Mouse (Mus musculus) MEL-GATA-1-ER (cell line): Measurements from ENCODE around the gene Gm42878.
A peak's percentile ranks its signal among the peaks of the same experiment; 100 is the strongest.
"Not testable (repeated sequence)": the region's sequence is repeated elsewhere in the genome, so short reads cannot be mapped to it uniquely, and the experiment has no call there.

Experiments used
- DNase-seq: peaks from one replicate; pipeline ENCODE4 v3.0.0-alpha.2; 2012; ENCODE audit warnings: low read depth; ENCODE audit errors: extremely low read depth

Gene Gm42878

DNA sequence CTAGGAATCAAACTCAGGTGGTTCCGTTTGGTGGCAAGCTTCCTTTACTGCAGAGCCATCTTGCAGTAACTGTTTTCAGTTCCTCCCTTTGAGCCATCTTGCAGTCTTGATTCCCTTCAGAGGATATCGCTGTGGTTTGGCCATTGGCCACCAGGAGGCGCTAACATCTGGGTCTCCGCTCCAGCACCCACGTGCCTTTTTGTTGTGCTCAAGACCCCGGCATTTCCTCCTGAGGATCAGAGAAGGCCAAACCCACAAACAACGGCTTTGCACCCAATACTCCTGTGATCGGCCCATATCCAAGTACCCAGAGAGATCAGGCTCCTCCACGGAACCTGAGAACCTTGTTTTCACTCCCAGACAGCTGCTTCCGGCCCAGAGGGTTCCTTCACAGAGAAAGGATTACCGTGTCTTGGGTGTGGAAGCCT lies 19.2 kb upstream of the Gm42878 start:
- DNase-seq, result peak; percentile 77

DNA sequence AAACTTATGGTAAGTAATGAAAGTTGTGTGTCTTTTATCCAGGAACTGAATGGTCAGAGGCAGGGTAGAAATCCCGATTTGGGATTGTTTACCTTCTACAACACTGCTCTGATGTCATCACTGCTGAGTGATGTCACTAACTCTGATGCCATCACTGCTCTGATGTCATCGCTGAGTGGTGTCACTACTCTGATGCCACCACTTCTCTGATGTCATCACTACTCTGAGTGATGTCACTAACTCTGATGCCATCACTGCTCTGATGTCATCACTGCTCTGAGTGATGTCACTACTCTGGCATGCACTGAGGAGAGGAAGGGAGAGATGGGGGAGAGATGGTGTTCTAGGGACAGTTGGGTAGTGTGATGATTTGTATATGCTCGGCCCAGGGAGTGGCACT lies 17.2 kb upstream of the Gm42878 start:
- no peak for DNase-seq

- DNase-seq, result no peak
Measured at GRCm38 (mm10) chr5:121549196-121549595, 3.9 kb upstream of the Gm42878 start.

- no peak for DNase-seq
Measured at GRCm38 (mm10) chr5:121547084-121547483, 1.8 kb upstream of the Gm42878 start.

GRCm38 (mm10) chr5:121546530-121546895 lies 1.2 kb upstream of the Gm42878 start:
- peak; percentile 34 for DNase-seq

GRCm38 (mm10) chr5:121545793-121546529 lies 679 bp upstream of the Gm42878 start, which contains the start of gene Mapkapk5:
TSS of gene Mapkapk5 (minus strand) at chr5:121545905.
- DNase-seq, result peak; percentile 84

DNA sequence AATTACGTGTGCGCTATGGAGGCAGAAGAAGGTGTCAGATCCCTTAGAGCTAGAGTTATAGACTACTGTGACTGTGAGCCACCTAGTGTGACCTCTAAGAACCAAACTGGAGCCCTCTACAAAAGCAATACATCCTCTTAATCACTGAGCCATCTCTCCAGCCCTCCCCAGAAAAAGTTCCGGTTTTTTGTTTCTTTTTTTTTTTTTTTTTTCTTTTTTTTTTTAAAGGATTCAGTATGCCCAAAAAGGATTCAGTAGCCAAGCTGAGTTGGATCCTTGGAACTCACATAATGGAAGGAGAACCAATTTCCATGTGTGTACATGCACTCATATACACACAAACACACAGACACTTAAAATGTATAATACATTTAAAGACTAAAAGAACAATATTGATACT lies 1.9 kb downstream of the Gm42878 start:
- no peak for DNase-seq

DNA sequence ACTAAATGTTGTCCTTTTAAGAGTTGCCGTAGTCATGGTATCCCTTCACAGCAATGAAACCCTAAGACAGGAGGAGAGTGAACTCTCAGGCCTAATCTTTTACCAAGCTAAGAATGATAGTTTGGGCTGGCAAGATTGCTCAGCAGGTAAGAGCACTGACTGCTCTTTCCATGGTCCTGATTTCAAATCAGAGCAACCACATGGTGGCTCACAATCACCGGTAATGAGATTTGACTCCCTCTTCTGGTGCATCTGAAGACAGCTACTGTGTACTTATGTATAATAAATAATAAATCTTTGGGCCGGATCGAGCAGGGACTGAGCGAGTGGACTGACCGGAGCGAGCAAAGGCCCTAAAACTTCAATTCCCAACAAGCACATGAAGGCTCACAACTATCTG lies 4.0 kb downstream of the Gm42878 start:
- no peak for DNase-seq

GRCm38 (mm10) chr5:121540066-121540465 lies 5.2 kb downstream of the Gm42878 start:
- no peak for DNase-seq

GRCm38 (mm10) chr5:121537588-121537987 lies 7.7 kb downstream of the Gm42878 start:
- no peak for DNase-seq

DNA sequence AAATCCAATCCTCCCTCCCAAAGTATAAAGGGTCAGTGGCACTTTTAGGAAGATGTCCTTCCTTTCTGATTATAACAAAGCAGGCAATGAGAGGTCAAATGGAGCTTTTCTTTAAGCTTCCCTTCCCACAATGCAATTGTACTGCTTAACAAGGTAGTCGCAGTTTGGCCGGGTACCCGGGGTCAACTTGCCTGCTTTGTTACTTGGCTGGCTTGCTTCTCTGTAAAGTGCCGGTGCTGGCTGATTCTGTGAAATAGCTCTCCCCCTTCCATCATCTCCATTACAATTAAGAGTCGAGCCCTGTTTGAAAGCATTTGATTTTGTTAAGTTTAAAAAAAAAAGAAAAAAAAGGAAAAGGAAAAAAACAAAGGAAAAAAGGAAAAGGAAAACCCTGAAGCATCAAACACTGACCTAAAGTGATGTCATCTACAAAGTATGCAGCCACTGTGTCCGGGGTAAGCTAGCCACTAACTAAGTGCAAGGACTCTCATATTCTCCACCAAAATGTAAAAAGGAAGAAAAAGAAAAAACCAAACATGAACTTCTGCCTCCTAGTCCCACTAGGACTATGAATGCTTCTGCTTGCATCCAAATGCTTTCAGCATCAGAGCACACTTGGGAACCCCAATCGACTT lies 8.2 kb downstream of the Gm42878 start:
- no peak for DNase-seq

- no peak for DNase-seq
Measured at GRCm38 (mm10) chr5:121535116-121535515, 10.2 kb downstream of the Gm42878 start.

GRCm38 (mm10) chr5:121534521-121534920 lies 10.8 kb downstream of the Gm42878 start:
- no peak for DNase-seq

- DNase-seq, result no peak
Measured at GRCm38 (mm10) chr5:121526961-121527360, 18.3 kb downstream of the Gm42878 start.

DNA sequence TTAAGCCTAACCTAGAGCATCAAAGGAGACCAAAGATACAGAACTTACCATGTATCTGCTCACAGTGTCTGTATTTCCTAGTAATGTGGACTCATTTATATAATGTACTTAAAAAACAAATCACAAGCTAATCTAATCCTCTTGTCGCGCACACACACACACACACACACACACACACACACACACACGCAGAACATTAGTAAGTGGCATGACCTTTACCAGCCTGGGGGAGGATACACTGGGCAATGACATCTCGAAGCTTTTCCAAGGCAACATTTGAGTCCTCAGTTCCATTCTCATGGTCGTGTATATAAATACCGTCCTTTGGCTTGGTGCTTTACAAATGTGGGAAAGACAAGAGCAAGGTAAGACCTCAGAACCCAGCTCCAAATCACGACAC lies 18.8 kb downstream of the Gm42878 start:
- DNase-seq, result no peak

DNA sequence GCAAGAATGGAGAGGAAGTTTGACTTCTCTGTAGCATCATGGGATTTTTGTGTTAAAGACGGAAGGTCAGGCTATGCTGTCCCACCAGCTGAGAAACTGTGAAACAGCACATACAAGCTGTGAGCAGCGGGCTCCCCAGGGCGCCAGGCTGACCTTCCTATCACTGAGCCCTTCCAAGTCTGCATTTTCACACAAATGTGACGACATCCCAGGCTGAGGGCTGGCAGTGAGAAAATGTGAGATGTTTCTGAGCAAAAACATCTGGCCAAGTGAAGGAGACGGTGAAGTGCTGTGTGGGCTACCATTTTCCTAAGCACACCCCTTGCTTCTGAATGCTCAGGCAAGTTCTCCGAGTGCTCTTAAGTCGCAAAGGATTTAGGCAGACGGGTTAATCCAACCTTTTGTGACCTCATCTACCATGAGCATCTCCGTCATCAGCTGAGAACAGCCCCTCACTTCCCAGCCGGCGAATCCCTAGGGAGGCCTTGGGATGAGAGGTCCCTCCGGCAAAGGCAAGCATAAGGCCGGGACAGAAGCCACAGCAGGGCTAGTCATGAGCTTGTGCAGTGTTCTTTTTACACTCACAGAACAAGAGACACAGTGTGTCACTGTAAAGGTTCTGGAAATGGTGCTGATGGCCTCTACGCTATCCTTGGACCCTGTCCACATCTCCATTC lies 19.4 kb downstream of the Gm42878 start:
- DNase-seq, result no peak

- DNase-seq, result not testable (repeated sequence)
Measured at GRCm38 (mm10) chr5:121519758-121520157, 25.5 kb downstream of the Gm42878 start.

GRCm38 (mm10) chr5:121518983-121519382 lies 26.3 kb downstream of the Gm42878 start:
- no peak for DNase-seq

GRCm38 (mm10) chr5:121510009-121510408 lies 35.3 kb downstream of the Gm42878 start:
- DNase-seq, result no peak

DNA sequence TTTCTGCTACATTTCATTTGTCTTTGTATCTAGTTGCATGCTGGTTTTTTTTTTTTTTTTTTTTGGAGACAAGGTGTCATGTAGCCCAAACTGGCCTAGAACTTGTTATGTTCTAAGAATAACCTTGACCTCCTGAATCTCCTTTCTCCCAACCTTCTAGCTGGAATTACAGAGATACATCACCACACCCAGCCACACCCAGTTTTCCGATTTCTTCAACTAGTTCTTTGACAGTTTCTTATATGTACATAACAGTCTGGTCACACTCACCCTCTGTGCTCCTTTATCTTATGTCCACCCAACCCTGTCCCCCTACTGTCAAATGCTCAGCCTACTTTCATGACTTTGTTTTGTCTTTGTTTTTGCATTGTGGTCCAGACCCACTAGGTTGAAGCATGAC lies 38.4 kb downstream of the Gm42878 start:
- DNase-seq, result no peak

GRCm38 (mm10) chr5:121503231-121503630 lies 42.1 kb downstream of the Gm42878 start, which contains the start of gene Adam1b:
TSS of gene Adam1b (minus strand) at chr5:121503435.
- no peak for DNase-seq

GRCm38 (mm10) chr5:121501424-121501996 lies 43.8 kb downstream of the Gm42878 start:
- DNase-seq, result not testable (repeated sequence)
